Mouse (Mus musculus) hindbrain, embryonic 12.5 days (tissue): ENCODE measurements at regions not wholly inside any gene's neighbourhood (a gene's known extent, or its start where the extent isn't known, plus 50 kb on each side); places are given as distances from the start of the nearest gene placed in this dataset.

ENCODE experiments used
- ATAC-seq: fragments of 200-750 bp; cut with Nextera tagmentation; 2 replicates; pipeline ENCODE4 v1.8.0; 2017; ENCODE audit warnings: moderate TSS enrichment; ENCODE audit not compliant: low FRiP score
- H3K27ac ChIP-seq: fragments of 300-500 bp; sonication (generic); 2 replicates; pipeline ENCODE4 v1.5.1; 2016; ENCODE audit warnings: mild to moderate bottlenecking
- H3K27me3 ChIP-seq: fragments of 300-500 bp; sonication (generic); 2 replicates; pipeline ENCODE4 v1.6.1; 2016; ENCODE audit warnings: mild to moderate bottlenecking
- H3K36me3 ChIP-seq: fragments of 300-500 bp; sonication (generic); 2 replicates; pipeline ENCODE4 v1.6.1; 2016; ENCODE audit warnings: mild to moderate bottlenecking
- H3K4me1 ChIP-seq: fragments of 300-500 bp; sonication (generic); 2 replicates; pipeline ENCODE4 v1.6.1; 2016
- H3K4me2 ChIP-seq: fragments of 300-500 bp; sonication (generic); replicated peaks from 2 replicates; pipeline ENCODE4 v1.6.1; 2016; ENCODE audit warnings: mild to moderate bottlenecking
- H3K4me3 ChIP-seq: fragments of 300-500 bp; sonication (generic); 2 replicates; pipeline ENCODE4 v1.5.1; 2016; ENCODE audit warnings: mild to moderate bottlenecking
- H3K9ac ChIP-seq: fragments of 300-500 bp; sonication (generic); 2 replicates; pipeline ENCODE4 v1.6.1; 2016; ENCODE audit warnings: mild to moderate bottlenecking, moderate library complexity
- H3K9me3 ChIP-seq: fragments of 300-500 bp; sonication (generic); replicated peaks from 2 replicates; pipeline ENCODE4 v1.6.1; 2016; ENCODE audit warnings: mild to moderate bottlenecking
- WGBS: fragments of 180-500 bp; shearing (Covaris S2); methylation state at CpG from one replicate; pipeline ENCODE4 v1.1.7; 2016; 5-methylcytosine and 5-hydroxymethylcytosine counted together

GRCm38 (mm10) chr7:115210012-115210411 is 466.5 kb downstream of the Insc start:
- ATAC-seq: no peak
- 91% methylated on average over 2 of the region's 2 CpGs for WGBS

GRCm38 (mm10) chr7:115216838-115217237 is 473.3 kb downstream of the Insc start:
- Histone ChIP-seq H3K4me1 (peaks cover 22% of the 10 kb centered on the region), H3K4me2 (peak overlapping the region; percentile 53), H3K9ac (peak overlapping the region; percentile 51), H3K27me3 (peaks cover 2% of the 10 kb centered on the region; the same call in 1 of the 2 replicates), H3K27ac (no peak overlapping the region), H3K9me3 (no peaks in the 10 kb centered on the region), H3K4me3 (peak overlapping the region; percentile 23), H3K36me3 (no peaks in the 10 kb centered on the region)
- WGBS: 2% methylated on average over 8 of the region's 13 CpGs
- ATAC-seq: peak; percentile 82

More at GRCm38 (mm10) chr7:115210012-115210411, 466.5 kb downstream of the Insc start:
- Histone ChIP-seq H3K4me1 (no peaks in the 10 kb centered on the region), H3K4me2 (no peak overlapping the region), H3K27ac (no peak overlapping the region), H3K27me3 (peaks cover 10% of the 10 kb centered on the region; the same call in 1 of the 2 replicates), H3K4me3 (no peak overlapping the region), H3K9me3 (no peaks in the 10 kb centered on the region), H3K36me3 (no peaks in the 10 kb centered on the region), H3K9ac (no peak overlapping the region)

DNA sequence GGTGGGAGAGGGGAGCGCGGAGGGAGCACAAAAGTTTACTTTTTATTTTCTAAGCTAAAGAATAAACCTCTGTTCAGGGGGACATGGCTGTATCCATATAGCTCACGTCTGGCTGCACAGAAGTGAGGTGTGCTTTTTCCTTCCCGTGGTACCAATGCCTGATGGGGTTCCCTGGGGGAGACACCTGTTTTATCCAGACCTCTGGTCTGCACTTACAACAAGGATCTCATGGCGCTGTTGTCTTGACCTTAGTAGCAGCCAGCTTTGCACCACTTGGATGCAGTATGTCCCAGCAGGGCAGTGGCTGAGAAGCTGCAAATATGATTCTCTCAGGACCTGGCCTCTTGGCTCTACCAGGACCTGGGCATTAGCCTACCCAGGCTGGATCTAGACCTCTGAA is 473.8 kb downstream of the Insc start:
- ATAC-seq: peak; percentile 43; the same call in 1 of the 2 replicates
- H3K9ac ChIP-seq: peak overlapping the region; percentile 51
- no peaks in the 10 kb centered on the region for H3K9me3 ChIP-seq
- H3K4me2 ChIP-seq: peak overlapping the region; percentile 53
- peak overlapping the region; percentile 23 for H3K4me3 ChIP-seq
- WGBS: 2% methylated on average over 5 of the region's 5 CpGs
- H3K27me3 ChIP-seq: peaks cover 2% of the 10 kb centered on the region; the same call in 1 of the 2 replicates
- no peak overlapping the region for H3K27ac ChIP-seq
- H3K4me1 ChIP-seq: peaks cover 22% of the 10 kb centered on the region
- no peaks in the 10 kb centered on the region for H3K36me3 ChIP-seq

DNA sequence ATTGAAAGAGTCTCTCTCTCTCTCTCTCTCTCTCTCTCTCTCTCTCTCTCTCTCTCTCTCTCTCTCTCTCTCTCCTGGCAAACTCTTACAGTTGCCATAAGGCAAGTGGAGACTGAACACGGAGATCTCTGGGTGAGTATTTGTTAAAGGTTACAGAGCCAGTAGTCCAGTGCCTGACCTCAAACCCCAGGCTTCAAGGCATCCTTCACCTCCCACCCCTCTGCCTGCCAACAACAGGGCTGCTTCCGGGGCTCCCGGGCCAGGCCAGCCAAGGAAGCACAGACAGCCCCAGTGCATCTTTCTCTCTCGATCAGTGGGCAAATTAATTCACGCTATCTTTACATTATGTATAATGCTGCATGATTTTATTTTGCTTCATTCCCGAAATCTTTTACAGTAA is 474.2 kb downstream of the Insc start:
- Histone ChIP-seq H3K9me3 (no peaks in the 10 kb centered on the region), H3K4me3 (no peak overlapping the region), H3K27me3 (peaks cover 2% of the 10 kb centered on the region; the same call in 1 of the 2 replicates), H3K9ac (no peak overlapping the region), H3K4me2 (no peak overlapping the region), H3K4me1 (peaks cover 22% of the 10 kb centered on the region), H3K27ac (no peak overlapping the region), H3K36me3 (no peaks in the 10 kb centered on the region)
- WGBS: 34% methylated on average over 6 of the region's 6 CpGs
- ATAC-seq: no peak

GRCm38 (mm10) chr7:115218596-115219180 is 475.2 kb downstream of the Insc start:
- no peak overlapping the region; the same call in 1 of the 2 replicates for H3K4me2 ChIP-seq
- WGBS: 29% methylated on average over 13 of the region's 13 CpGs
- no peak overlapping the region for H3K4me3 ChIP-seq
- no peak overlapping the region for H3K27ac ChIP-seq
- H3K36me3 ChIP-seq: no peaks in the 10 kb centered on the region
- H3K9me3 ChIP-seq: no peaks in the 10 kb centered on the region
- no peak overlapping the region for H3K9ac ChIP-seq
- H3K27me3 ChIP-seq: peaks cover 2% of the 10 kb centered on the region; the same call in 1 of the 2 replicates
- peak; percentile 38; the same call in 1 of the 2 replicates for ATAC-seq
- peaks cover 22% of the 10 kb centered on the region for H3K4me1 ChIP-seq

- H3K9ac ChIP-seq: no peak overlapping the region
- H3K36me3 ChIP-seq: no peaks in the 10 kb centered on the region
- WGBS: 58% methylated on average over 5 of the region's 7 CpGs
- no peaks in the 10 kb centered on the region for H3K9me3 ChIP-seq
- no peak overlapping the region for H3K27ac ChIP-seq
- peaks cover 15% of the 10 kb centered on the region for H3K4me1 ChIP-seq
- H3K27me3 ChIP-seq: peaks cover 6% of the 10 kb centered on the region
- ATAC-seq: no peak
- no peak overlapping the region for H3K4me3 ChIP-seq
- H3K4me2 ChIP-seq: no peak overlapping the region
Measured at GRCm38 (mm10) chr7:115222642-115223041, 479.1 kb downstream of the Insc start.

DNA sequence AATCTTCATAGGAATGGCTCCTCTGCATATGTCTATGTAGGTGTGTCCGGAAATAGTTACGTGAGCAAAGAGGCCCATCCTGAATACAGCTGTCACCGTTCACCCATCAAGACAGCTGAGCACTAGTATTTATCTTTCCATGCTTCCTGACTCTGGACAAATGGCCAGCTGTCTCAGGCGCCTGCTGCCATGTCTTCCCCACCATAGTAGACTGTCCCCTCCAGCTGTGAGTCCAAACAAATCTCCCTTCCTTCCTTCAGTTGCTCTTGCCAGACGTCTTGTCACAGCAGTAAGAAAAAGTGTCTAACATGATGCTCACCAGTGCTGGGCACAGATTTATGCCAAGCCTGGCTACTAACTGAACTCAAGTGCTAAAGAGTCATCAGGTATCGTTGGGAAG is 487.0 kb downstream of the Insc start:
- Histone ChIP-seq H3K9me3 (no peaks in the 10 kb centered on the region), H3K4me2 (no peak overlapping the region), H3K27me3 (no peaks in the 10 kb centered on the region), H3K4me3 (no peak overlapping the region), H3K27ac (no peak overlapping the region), H3K9ac (no peak overlapping the region), H3K4me1 (peaks cover 9% of the 10 kb centered on the region), H3K36me3 (no peaks in the 10 kb centered on the region)
- ATAC-seq: no peak
- WGBS: 77% methylated on average over 6 of the region's 6 CpGs

- Histone ChIP-seq H3K4me2 (no peak overlapping the region), H3K4me3 (no peak overlapping the region), H3K27me3 (no peaks in the 10 kb centered on the region), H3K9me3 (no peaks in the 10 kb centered on the region), H3K27ac (no peak overlapping the region), H3K36me3 (no peaks in the 10 kb centered on the region), H3K4me1 (peaks cover 9% of the 10 kb centered on the region), H3K9ac (no peak overlapping the region)
- ATAC-seq: peak; percentile 64; the same call in 1 of the 2 replicates
- 25% methylated on average over 10 of the region's 10 CpGs for WGBS
Measured at GRCm38 (mm10) chr7:115233850-115234436, 490.4 kb downstream of the Insc start.

- no peak for ATAC-seq
- WGBS: 86% methylated on average over 1 of the region's 1 CpGs
- H3K27ac ChIP-seq: no peak overlapping the region
- no peak overlapping the region for H3K4me2 ChIP-seq
- no peaks in the 10 kb centered on the region for H3K9me3 ChIP-seq
- H3K27me3 ChIP-seq: no peaks in the 10 kb centered on the region
- H3K4me3 ChIP-seq: no peak overlapping the region
- no peak overlapping the region for H3K9ac ChIP-seq
- H3K4me1 ChIP-seq: peaks cover 9% of the 10 kb centered on the region
- no peaks in the 10 kb centered on the region for H3K36me3 ChIP-seq
Measured at GRCm38 (mm10) chr7:115237131-115237530, 493.6 kb downstream of the Insc start.

- no peaks in the 10 kb centered on the region for H3K27me3 ChIP-seq
- H3K4me2 ChIP-seq: no peak overlapping the region
- H3K9me3 ChIP-seq: no peaks in the 10 kb centered on the region
- 86% methylated on average over 2 of the region's 2 CpGs for WGBS
- no peak overlapping the region for H3K9ac ChIP-seq
- H3K36me3 ChIP-seq: no peaks in the 10 kb centered on the region
- no peak overlapping the region for H3K27ac ChIP-seq
- no peaks in the 10 kb centered on the region for H3K4me1 ChIP-seq
- ATAC-seq: no peak
- H3K4me3 ChIP-seq: no peak overlapping the region
Measured at GRCm38 (mm10) chr7:115251591-115252369, 508.3 kb downstream of the Insc start.

DNA sequence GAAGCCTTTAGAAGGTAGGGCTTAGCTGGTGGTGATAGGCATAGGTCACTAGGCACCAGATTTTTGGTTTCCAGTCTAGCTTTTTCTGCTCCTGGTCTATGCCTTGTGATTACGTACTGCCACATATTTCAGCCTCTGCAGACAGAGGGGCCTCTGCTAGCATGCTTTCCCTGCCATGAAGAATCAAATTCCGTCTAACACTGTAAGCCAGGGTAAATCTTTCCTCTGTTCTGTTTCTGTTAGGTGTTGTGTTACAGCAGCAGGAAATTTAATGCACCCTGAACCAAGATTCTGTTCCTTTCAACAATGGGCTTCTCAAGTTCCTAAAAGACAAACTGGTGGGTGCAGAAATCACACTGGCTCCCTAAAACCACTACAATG is 508.9 kb downstream of the Insc start:
- Histone ChIP-seq H3K9me3 (no peaks in the 10 kb centered on the region), H3K4me2 (no peak overlapping the region), H3K36me3 (no peaks in the 10 kb centered on the region), H3K4me1 (no peaks in the 10 kb centered on the region), H3K4me3 (no peak overlapping the region), H3K27ac (no peak overlapping the region), H3K27me3 (no peaks in the 10 kb centered on the region), H3K9ac (no peak overlapping the region)
- WGBS: 81% methylated on average over 2 of the region's 2 CpGs
- ATAC-seq: no peak

DNA sequence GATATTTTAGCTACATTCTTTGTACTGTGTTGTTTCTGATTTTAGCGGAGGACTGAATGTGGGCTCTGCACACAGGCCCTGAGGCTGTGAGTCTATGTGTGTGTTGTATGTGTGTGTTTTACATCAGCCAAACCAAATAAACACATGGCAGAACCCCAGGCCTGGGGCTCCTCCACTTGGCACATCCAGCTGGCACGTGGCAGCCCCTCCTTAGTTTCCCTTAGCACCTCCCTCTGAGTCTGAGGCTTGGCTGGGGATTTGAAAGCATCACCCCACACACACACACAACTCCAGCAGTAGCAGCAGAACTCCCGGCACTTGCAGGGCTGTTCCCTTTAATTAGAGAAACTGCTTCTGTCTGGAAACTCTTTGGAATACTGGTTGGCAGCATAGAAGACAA is 515.1 kb downstream of the Insc start:
- H3K4me1 ChIP-seq: no peaks in the 10 kb centered on the region
- H3K27ac ChIP-seq: no peak overlapping the region
- WGBS: 39% methylated on average over 3 of the region's 3 CpGs
- no peak overlapping the region for H3K9ac ChIP-seq
- no peaks in the 10 kb centered on the region for H3K9me3 ChIP-seq
- no peaks in the 10 kb centered on the region for H3K27me3 ChIP-seq
- no peak overlapping the region for H3K4me2 ChIP-seq
- no peaks in the 10 kb centered on the region for H3K36me3 ChIP-seq
- ATAC-seq: no peak
- H3K4me3 ChIP-seq: no peak overlapping the region
